Mouse (Mus musculus): Measurements from ENCODE around the gene Rps19.
"Not testable (repeated sequence)": the region's sequence is repeated elsewhere in the genome, so short reads cannot be mapped to it uniquely, and the experiment has no call there.

Gene Rps19

DNA sequence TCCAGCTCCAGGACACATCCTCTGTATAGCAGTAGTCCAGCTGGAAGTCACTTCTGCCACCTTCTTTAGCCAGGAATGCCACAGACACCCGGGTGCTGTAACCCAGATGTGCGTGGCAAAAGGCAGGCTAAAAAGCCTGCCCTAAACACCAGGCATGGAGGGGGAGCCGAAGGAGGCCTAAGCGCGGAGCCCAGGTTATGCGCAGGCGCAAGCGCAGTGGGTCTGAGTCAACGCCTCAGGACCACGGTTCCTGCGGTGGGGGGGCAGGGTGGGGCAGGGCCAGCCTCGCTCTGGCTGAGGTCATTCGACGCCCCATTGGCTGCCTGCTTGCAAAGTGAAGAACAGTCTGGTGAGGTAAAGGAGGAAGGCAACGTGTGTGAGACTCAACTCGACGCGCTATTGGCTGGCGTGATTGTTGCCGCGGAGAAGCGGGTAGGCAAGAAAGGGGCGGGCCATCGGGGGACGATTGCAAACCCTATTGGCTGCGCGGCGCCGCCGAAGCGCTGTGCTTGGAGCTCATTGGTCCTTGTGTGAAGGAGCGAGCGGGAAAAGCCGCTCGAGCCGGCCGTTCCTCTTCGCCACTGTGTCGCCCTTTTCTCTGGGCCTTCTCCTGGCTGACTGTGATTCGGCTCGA, 14.5 kb upstream of the Rps19 start, which contains the start of the genes Lypd4 and Dmrtc2:
Gene Lypd4 (minus strand): TSS at position 410 of the 634 bp plus-strand sequence.
Gene Dmrtc2 (plus strand): TSS at position 526 of the 634 bp plus-strand sequence.
- DNase-seq (ENCODE audit: low spot score): peak; percentile 67

DNA sequence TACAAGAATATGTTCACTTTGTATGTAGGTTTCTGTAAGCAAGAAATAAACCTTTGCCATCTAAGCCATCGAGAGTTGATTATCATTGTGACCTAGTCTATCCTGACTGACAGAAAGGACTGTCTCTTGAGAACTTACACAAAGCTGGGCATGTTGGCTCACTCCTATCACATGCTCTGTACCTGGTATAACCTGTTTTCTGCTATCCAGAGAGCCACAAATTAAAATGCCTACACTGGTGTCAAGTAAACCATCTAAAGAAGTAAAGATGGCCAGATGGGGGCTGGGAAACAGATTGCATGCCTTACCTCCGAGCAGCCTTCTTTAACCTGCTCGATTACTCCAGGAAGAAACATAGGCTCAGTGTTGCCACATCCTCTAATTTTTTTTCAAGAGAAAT, 6.6 kb upstream of the Rps19 start:
- DNase-seq (ENCODE audit: low spot score): no peak

DNA sequence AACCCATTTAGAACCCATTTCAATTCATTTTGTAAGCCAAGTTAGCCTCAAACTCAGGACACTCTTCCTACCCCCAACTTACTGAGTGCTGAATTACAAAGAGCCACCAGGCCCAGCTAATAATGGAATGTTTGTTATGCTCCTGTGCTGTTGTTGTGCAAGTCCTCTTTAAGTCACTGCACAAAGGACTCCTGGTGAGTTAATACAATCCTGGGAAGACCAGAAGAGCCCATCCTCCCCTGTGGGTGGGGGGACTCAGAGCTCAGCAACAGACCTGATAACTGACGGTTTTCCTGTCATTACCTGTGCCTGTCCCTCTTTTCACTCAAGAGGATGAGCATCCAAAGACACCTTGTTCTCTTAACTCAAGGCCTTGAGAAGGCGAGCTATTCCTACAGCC, 4.6 kb upstream of the Rps19 start:
- no peak for DNase-seq (ENCODE audit: low spot score)

DNA sequence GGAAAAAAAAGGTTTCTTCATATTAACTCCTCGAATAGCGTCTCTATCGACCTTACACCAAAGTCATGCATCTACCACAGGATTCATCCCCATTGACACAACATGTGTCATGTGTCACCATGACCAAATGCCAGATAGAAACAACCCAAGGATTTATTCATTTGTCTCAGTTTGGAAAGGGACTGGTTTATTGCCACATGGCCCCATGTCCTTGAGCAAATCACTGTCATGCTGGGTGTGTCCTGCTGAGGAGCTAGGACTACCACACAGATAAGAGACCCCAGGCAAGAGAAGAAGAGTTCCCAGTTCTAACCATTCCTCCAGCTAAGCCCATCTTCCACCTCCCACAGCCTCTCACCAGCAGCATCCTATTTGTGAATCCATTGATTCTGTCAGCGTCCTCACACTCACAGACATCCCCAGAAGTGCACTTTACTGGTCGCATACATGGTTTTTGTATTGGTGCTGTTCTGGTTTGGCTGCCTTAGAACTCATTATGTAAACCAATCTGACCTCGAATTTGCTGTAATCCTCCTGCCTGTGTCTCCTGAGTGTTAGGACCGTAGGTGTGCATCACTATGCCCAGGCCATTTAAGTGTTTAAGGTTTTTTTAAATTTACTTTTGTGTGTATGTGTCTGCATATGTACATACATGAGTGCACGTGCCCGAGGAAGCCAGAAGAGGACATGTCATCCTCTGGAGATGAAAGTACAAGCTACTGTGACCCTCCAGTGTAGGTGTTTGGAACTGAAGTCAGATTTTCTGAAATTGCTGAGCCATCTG, 1.6 kb upstream of the Rps19 start:
- DNase-seq (ENCODE audit: low spot score): no peak

DNA sequence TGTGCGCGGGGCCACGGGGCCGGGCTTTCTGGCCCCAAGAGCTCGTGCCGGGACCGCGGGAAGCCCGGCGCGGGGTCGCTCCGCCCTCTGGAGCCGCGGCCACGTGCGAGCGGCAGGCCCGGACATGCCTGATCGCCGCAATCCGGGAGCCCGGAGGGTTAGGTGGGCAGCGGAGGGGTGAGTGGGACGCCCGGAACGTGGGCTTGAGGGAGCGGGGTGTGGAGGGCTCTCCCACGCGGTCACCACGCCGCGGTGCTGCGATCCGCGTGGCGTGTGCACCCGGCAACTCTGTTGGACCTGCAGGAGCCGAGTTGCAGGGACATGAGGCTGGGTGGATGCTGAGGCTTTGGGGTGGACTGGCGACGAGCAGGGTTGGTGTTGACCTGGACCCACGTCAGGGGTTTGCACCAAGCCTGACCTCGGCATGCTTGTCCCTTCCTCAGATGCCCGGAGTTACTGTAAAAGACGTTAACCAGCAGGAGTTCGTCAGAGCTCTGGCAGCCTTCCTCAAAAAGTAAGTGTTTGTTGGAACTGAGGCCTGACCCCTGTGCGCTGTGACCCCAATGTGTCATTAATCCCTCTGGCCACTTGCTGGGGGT, 621 bp downstream of the Rps19 start:
- no peak for DNase-seq (ENCODE audit: low spot score)

DNA sequence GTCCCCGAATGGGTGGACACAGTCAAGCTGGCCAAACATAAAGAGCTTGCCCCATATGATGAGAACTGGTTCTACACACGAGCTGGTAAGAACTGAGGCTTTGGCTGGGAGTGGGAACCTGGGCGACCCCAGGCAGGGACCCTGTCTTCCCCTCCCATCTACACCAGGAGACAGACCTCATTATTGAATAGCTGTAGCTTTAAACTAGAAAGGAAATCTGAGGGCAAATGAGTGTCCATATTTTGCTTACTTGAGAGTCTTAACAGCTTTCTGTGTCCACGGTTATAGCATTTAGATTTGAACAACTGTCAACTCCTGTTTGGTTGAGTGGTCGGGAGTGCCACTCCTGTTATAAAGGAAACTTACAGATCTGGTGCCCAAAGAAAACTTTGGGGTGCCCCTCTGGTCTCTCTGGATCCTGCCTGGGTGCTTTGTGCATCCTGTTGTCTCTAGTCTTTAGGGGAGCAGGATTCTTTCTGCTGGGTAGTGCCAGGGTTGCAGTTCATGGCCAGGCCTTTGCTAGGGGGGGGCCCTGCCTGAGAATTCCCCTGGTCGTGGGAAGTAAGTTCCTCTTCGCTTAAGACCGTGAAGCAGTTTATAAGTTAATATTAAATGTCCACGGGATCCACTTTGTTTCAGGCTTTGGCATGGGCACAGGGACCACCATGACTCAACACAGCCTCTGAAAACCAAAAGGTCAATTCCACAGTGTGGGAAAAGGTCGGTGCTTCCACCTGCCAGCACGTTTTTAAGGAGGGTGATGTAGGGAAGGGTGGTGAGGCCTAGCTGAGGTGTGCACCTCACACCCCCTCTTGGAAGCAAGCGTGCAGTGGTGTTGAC, 1.5 kb downstream of the Rps19 start:
- no peak for DNase-seq (ENCODE audit: low spot score)

DNA sequence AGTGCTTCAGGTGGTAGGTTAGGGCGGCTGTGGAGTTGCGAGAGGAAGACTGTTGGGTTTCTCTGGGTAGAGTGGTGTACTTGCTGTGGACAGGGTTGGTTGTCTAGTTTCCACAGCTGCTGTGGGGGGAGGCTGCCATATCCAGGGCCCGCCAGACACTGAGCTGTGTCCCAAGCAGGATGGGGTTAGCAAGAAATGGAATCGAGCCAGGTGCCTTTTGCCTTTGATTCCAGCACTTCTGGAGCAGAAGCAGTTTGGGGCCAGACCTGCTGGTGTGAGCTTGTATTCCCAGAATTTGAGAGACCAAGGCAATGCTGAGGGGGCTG, 2.1 kb downstream of the Rps19 start:
- DNase-seq (ENCODE audit: low spot score): no peak

DNA sequence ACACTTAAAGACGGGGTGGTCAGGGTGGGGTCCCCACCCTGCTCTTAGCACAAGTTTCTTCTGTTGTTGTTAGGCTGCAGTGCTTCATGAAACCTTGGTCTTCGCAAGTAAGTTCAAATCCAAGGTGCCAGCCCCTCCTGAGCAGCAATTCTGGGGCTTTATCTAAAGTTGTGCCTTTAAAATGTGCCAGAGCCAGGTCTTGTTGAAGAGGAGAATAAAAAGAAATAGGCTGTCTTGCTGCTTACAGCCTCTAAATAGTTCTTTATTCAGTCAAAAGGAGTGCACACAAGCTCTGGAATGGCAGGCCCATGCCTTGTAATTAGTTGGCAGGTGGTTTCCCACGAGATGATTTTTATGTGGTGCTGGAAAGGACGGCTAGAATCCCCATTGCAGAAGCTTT, 2.9 kb downstream of the Rps19 start:
- DNase-seq (ENCODE audit: low spot score): no peak

DNA sequence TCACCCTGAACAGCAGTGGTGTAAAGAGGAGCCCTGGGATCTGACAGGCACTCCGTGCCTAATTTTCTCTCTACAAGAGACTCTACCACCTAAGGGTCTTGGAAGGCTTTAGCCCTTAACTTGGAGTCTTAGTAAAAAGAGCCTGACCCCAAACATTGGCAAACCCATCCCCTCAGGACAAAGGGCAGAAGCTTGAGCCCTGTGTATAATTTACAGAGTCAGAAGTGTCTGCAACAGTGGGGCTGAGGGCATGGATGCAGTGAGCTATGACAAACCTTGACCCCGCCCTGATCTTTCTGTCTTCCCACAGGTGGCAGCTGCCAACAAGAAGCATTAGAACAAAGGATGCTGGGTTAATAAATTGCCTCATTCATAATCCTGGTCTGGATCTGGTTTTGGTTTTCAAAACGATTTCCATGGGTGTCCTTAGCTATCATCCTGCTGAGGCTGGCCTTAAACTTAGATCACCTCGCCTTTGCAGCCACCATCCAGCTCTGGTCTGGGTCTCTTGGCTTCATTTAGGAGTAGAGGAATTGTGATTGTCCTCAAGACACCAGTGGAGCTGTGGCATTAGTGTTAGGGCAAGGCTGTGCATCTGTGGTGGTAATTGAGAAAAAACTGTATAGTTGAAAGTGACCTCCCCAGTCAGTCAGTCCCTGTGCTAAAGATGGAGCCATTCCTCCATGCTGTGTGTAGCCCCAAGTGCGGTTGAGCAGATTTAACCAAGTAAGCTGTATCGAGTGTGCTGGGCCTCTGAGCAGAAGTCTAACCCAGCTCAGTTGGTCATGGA, 5.5 kb downstream of the Rps19 start:
- DNase-seq (ENCODE audit: low spot score): no peak

DNA sequence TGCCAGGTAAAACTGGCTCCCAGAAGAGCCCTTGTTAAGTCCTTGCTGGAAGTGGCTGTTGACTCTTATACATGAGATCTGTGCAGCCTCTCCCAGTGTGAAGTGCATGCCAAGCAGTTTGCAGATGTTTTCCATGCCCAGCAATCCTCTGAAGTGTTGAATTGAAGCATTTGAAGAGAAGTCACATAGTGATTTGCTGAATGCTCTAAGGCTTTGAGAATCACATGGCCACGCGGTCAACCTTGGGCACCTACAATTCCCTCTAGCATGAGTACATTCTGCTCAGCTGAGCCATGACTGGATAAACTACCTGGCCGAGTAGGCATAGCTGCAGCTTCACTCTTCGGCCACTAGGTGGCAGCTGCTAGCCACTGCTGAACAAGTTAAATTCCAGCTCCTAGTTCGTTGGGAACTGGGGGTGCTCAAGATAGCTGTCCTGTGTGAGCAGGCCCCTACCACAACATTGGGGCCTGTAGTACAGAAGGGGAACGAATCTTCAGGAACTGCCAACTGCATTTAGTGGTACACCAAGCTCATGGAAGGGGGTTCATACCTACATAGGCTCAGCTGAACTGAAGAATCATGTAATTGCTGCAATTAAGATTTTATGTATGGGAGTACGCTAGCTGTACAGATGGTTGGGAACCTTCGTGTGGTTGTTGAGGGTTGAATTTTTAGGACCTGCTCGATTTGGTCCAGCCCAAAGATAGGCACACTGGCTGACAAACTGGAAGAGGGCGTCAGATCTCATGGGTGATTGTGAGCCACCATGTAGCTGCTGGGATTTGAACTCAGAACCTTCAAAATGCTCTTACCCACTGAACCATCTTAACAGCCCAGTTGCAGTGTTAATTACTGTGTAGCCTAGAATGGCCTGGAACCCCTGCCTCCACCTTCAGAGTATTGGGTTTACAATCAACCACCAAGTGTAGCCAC, 6.4 kb downstream of the Rps19 start:
- peak; percentile 77 for DNase-seq (ENCODE audit: low spot score)

DNA sequence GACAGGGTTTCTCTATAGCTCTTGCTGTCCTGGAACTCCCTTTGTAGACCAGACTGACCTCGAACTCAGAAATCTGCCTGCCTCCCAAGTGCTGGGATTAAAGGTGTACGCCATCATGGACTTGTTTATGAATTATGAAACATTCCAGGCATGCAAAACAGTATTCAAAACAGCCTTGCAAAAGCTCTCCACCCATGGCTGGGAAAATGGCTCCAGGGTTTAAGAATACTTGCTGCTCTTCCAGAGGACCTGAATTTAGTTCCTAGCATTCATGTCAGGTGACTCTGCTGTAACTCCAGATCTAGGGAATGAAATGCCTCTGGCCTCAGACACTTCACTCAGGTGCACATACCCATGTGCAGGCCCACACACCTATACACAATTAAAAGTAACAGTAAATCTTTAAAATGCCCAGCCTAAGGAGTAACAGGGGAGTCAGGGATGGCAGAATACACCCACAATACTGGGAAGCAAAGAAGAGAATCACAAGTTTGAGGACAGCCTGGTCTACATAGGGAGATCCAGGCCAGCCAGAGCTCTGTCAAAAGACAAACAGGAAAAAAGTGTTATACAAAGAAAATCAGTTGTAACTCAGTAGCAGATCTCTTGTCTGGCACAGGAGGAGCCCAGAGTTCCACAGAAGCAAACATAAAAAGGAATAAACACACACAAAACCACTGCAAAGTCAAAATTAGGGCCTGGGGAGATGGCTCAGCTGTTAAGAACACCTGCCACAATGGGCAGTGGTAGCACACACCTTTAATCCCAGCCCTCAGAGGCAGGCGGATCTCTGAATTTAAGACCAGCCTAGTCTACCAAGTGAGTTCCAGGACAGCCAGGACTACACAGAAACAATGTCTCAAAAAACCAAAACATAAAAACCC, 7.3 kb downstream of the Rps19 start:
- no peak for DNase-seq (ENCODE audit: low spot score)

DNA sequence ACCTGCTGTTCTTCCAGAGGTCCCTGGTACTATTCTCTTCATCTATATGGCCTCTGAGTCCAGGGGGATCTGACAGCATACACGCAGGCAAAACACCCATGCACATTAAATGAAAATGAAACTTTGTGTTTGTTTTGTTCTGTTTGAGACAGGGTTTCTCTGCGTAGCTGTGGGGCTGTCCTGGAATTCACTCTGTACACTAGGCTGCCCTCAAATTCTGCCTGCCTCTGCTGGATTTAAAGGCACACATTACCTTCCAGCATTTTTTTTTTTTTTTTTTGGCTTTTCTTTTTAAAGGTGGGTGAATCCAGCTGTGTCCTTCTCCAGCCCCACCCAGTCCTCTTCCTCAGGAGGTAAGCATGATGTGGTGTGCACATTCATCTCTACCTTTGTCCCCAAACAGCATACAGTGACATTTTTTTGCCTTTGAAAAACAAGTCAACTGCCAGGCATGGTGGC, 8.0 kb downstream of the Rps19 start:
- DNase-seq (ENCODE audit: low spot score): no peak

DNA sequence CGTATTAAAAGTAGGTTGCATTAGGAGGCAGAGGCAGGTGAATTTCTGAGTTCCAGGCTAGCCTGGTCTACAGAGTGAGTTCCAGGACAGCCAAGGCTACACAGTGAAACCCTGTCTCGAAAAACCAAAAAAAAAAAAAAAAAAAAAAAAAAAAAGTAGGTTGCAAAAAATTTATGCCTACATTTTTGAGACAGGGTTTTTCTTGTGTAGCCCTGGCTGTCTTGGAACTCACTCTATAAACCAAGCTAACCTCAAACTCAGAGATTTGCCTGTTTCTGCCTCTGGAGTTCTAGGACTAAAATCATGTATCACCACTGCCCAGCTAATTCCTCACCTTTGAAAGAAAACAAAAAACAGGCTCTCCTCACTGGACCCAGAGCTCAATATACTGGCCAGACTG, 11.6 kb downstream of the Rps19 start:
- DNase-seq (ENCODE audit: low spot score): not testable (repeated sequence)

DNA sequence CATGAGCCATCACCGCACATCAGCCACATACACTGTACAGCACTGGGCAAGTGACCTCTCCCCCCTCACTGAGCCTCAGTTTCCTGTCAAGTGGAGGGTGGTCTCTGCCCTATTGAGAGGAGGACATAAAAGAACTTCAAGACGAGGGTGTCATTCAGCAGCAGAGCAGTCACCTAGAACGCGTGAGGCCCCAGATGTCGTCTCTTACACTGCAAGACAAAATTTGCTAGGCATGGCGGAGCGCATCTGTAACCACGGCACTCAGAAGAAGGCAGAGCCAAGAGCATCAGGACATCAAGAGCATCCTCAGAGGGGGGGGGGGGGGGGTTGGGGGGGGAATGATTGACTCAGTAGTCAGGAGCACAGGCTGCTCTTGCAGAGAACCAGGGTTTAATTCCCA, 12.1 kb downstream of the Rps19 start:
- DNase-seq (ENCODE audit: low spot score): no peak

DNA sequence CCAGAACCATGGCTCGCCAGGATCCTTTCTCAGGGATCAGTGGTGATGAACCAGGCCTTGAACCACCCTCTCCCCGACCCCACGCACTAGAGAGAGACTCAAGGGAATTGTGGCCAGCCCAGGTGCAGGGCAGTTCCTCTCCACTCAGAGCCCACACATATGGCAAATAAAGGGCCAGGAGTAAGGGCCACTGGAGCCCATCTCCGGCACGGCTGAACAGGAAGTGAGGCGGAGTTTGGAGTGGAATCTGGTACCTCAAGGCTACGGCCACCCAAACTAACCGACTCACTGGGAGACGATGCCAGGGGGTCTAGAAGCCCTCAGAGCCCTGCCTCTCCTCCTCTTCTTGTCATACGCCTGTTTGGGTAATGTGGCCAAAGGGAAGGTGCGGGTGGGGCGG, 13.1 kb downstream of the Rps19 start, which contains the start of gene Cd79a:
Gene Cd79a (plus strand): TSS at position 158 of the 400 bp plus-strand sequence.
- no peak for DNase-seq (ENCODE audit: low spot score)

DNA sequence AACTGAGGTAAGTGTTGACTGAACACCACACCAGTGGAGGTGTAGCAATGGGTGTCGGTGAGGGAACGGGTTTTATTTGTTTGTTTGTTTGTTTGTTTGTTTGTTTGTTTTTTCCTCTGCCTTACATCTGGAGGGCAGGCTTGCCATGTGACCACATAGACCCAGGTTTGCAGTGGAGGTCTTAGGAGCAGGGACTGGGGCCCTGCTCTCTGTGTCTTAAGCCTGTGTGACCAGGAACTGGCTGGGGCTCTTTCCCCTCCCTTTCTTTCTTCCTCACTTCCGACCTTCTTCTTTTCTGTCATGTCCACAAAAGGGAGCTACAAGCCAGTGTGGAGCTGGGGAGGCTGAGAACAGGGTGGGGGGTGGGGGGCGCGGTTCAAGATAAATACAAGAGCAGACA, 13.8 kb downstream of the Rps19 start:
- DNase-seq (ENCODE audit: low spot score): no peak

DNA sequence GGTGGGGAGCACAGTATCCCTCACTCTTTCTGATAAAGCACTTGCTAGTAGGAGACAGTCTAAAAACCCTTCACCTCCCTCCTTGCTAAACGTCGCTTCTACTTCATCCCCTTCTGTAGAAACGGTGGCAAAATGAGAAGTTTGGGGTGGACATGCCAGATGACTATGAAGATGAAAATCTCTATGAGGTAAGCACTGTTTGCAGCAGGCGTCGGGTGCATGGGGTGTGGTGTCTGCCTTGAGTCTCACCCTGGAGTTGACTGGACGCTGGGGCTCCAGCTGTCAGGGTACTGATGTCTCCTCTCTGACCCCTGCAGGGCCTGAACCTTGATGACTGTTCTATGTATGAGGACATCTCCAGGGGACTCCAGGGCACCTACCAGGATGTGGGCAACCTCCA, 16.9 kb downstream of the Rps19 start:
- DNase-seq (ENCODE audit: low spot score): no peak

DNA sequence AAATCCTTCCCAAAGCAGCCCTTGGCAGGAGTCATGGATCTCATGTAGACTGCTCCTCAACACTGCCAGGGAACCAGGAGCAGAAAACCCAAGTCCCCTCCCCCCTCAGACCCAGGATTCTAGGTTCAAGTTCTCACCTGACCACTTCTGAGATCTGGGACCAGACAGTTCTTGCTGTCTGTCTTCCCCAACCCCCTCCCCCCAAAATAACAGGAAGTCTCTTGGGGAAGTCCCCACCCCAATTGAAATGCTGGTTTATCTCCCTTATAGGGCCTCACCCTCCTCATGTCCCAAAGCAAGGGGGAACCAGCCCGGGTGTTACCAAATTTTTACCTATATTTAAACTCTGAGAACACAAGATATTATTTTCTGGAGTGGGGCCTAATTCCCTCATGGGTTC, 17.7 kb downstream of the Rps19 start:
- DNase-seq (ENCODE audit: low spot score): no peak

DNA sequence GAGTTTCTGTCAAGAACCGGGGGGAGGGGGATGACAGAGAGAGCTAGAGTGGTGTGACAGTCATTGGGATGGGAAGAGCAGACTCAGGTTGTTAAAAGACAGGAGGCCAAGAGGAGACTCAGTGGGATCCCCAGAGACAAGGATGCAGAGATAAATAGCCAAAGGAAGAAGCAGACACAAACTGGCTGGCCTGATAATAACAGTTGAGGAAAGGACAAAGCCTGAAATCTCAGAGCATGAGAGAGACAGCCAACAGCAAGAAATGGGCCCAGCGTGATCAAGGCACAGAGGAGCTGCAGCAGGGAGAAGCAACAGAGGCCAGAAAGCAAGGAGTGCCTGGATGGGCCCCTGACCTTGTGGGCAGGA, 18.1 kb downstream of the Rps19 start:
- DNase-seq (ENCODE audit: low spot score): no peak

All from testis, postnatal 10 days (tissue).